Mouse (Mus musculus): ENCODE data around the gene Wdr91.

Wdr91 gene

GRCm38 (mm10) chr6:34865711-34866593, 44.7 kb downstream of the Wdr91 start:
- no peak for ATAC-seq (ENCODE audit: insufficient number of reproducible peaks, low FRiP score, low TSS enrichment)

- ATAC-seq (ENCODE audit: insufficient number of reproducible peaks, low FRiP score, low TSS enrichment), result no peak
Observed at GRCm38 (mm10) chr6:34865213-34865612, 45.5 kb downstream of the Wdr91 start.

GRCm38 (mm10) chr6:34863786-34864514, 46.7 kb downstream of the Wdr91 start:
- no peak for ATAC-seq (ENCODE audit: insufficient number of reproducible peaks, low FRiP score, low TSS enrichment)

GRCm38 (mm10) chr6:34862791-34863403, 47.8 kb downstream of the Wdr91 start, which contains the start of gene Tmem140:
Gene Tmem140 (plus strand): TSS chr6:34863146.
- no peak for ATAC-seq (ENCODE audit: insufficient number of reproducible peaks, low FRiP score, low TSS enrichment)

- no peak for ATAC-seq (ENCODE audit: insufficient number of reproducible peaks, low FRiP score, low TSS enrichment)
Observed at GRCm38 (mm10) chr6:34862381-34862780, 48.3 kb downstream of the Wdr91 start.

- no peak for ATAC-seq (ENCODE audit: insufficient number of reproducible peaks, low FRiP score, low TSS enrichment)
Observed at GRCm38 (mm10) chr6:34861546-34862053, 49.1 kb downstream of the Wdr91 start.

GRCm38 (mm10) chr6:34832352-34832751, 78.3 kb downstream of the Wdr91 start:
- no peak for ATAC-seq (ENCODE audit: insufficient number of reproducible peaks, low FRiP score, low TSS enrichment)

Data from cerebellum, adult (tissue).